Mouse (Mus musculus): ENCODE measurements around the gene Trpc1.

DNA sequence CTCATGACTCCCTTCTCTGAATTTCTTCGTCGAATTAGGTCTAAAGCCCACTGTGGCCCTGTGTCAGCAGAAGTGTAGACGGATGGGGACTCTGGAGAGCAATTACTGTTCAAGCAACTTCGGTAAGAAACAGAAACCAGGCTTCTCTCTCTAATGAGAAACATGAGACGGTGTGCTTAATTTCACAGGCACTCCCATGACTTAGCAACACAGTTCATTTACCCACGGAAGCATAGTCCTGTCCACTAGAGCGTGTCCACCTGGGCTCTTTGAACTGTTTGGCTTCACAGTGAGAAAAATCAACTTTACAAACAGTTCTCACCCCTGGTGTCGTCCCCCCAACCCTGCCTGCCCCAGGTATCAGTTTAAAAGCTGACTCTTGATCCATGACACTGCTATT lies 57.4 kb downstream of the Trpc1 start:
- TF ChIP-seq CTCF (IDR thresholded peaks at IDR 0.05; ENCODE audit: extremely low read depth, insufficient read depth, low read length) (no peak), POLR2A (IDR thresholded peaks at IDR 0.05; ENCODE audit: extremely low read depth, insufficient read depth, low read length) (no peak)

All from cortical plate, adult 2 months (tissue).